Mouse (Mus musculus) macrophage (primary cell): Measurements from ENCODE around the gene Caprin2. TPM values are rescaled to one million over a fixed set of nuclear protein-coding genes. Genes with fewer than 3 reads are reported as not detected.

ENCODE experiments used
- H3K27ac ChIP-seq: fragments of 350-480 bp; formaldehyde crosslinking; 2 replicates; pipeline ENCODE4 v1.9.0; 2021
- H3K36me3 ChIP-seq: fragments of 350-480 bp; formaldehyde crosslinking; 2 replicates; pipeline ENCODE4 v1.9.0; 2021; ENCODE audit errors: inconsistent target
- H3K4me3 ChIP-seq: fragments of 350-480 bp; formaldehyde crosslinking; 2 replicates; pipeline ENCODE4 v1.9.0; 2021; ENCODE audit errors: inconsistent target
- H3K79me2 ChIP-seq: fragments of 350-480 bp; formaldehyde crosslinking; 2 replicates; pipeline ENCODE4 v1.9.0; 2021; ENCODE audit errors: inconsistent target
- WGBS: methylation state at CpG from one replicate; pipeline ENCODE4 v1.1.7; 2026; ENCODE audit warnings: inconsistent platforms; ENCODE audit not compliant: missing documents; 5-methylcytosine and 5-hydroxymethylcytosine counted together
- polyA plus RNA-seq: library from polyadenylated mRNA; stranded (reverse); fragments of 250-400 nt; gene quantifications from 3 replicates; pipeline ENCODE4 v1.2.4, GENCODE M21; 2018; ENCODE audit warnings: inconsistent platforms

Caprin2 gene
- polyA plus RNA-seq, 1 experiment from 2014 or later: 3.3 TPM

DNA sequence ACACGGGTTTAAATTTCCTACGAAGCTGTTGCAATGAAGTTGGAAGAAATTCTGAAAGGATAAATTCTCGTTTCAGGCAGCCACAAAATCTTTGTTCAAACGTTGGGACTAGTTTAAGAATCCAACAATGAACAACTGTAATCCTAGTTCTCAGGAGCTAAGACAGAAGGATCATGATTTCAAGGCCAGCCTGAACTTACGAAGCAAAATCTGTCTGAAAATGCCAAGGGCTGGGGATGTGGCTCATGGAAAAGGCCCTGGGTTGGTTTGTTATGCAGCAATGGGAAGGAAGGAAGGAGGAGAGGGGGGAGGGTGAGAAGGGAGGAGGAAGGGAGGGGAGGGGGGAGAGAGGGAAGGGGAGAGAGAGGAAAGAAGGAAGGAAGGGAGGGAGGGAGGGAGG, 79.3 kb downstream of the Caprin2 start:
- no peak overlapping the region for H3K4me3 ChIP-seq
- no peaks in the 10 kb centered on the region for H3K79me2 ChIP-seq
- 87% methylated on average over 5 of the region's 5 CpGs for WGBS
- H3K36me3 ChIP-seq: peaks cover 50% of the 10 kb centered on the region
- no peak overlapping the region for H3K27ac ChIP-seq

DNA sequence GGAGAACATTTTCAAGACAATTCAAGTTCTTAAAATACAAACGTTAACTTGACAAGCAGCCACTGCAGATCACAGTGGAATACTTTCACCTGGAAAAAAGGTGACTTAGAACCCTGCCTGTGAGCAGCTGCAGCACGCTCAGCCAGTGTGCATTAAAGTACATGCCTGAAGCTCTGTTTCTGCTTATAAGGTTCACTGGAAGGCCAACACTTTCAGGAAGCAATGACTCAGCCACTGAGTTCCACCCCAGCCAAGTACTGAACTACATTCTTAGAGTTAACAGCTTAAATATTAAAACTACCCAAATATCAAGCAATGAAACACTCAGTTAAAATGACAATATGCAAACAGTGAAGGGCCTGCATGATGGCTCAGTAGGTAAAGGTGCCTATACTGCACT, 84.9 kb downstream of the Caprin2 start:
- WGBS: 86% methylated on average over 2 of the region's 2 CpGs
- Histone ChIP-seq H3K27ac (no peak overlapping the region), H3K4me3 (no peak overlapping the region), H3K36me3 (peaks cover 60% of the 10 kb centered on the region), H3K79me2 (no peaks in the 10 kb centered on the region)

DNA sequence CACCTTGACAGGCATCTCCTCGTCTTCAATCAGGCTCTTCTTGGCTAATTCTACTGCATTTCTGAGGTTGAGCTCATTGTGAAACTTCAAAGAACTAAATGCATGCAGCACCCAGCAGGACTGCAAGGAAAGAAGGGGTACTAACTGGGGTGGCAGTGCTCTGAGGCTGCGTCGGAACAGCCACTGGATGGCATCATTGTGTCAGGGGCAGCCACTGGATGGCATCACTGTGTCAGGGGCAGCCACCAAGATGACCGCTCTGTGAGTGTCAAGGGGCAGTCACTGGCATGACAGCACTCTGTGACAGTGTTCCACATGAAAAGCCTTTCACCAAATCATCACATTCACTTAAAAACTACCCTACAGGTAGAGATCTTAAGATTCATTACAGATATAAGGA, 96.3 kb downstream of the Caprin2 start:
- Histone ChIP-seq H3K27ac (no peak overlapping the region), H3K79me2 (no peaks in the 10 kb centered on the region), H3K36me3 (peaks cover 61% of the 10 kb centered on the region), H3K4me3 (no peak overlapping the region)
- 91% methylated on average over 4 of the region's 4 CpGs for WGBS

DNA sequence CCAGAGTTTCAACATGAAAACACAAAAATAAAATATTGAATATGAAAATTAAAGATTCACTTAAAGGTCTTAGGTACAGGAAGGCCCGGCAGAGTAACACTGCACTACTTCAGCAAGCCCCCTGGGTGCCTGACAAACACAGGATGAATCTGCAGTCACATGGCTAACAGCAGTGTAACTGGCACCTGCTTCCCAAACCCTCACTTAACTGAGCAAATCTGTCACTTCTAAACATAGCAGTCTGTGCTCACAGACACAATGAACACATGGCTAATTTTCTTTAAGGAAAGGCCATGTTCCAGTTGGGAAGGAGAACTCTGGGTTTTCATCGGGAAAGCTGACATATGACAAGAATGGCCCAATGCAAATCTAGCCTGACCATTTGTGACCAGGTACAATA, 100.9 kb downstream of the Caprin2 start:
- WGBS: 100% methylated on average over 2 of the region's 2 CpGs
- no peak overlapping the region for H3K4me3 ChIP-seq
- H3K27ac ChIP-seq: no peak overlapping the region
- H3K79me2 ChIP-seq: no peaks in the 10 kb centered on the region
- H3K36me3 ChIP-seq: peaks cover 46% of the 10 kb centered on the region

Other genes with a start within 250 kb of the Caprin2 start
- 13.5 to 24.2 TPM (median 16.9 TPM) in 3 replicates for gene Ipo8, start 64.8 kb downstream of the Caprin2 start, polyA plus RNA-seq
- 3.1 to 9.5 TPM (median 3.7 TPM) in 3 replicates for gene Sinhcaf, start 50.2 kb upstream of the Caprin2 start, polyA plus RNA-seq
- 0.20 to 0.52 TPM (median 0.20 TPM) in 3 replicates for gene Dennd5b, start 205.4 kb upstream of the Caprin2 start, polyA plus RNA-seq
- gene Gm10203, start 233.9 kb upstream of the Caprin2 start, polyA plus RNA-seq: not detected in 3 replicates
- gene Etfbkmt, start 243.6 kb upstream of the Caprin2 start, polyA plus RNA-seq: 1.9 to 5.2 TPM (median 2.9 TPM) in 3 replicates